Mouse (Mus musculus): ENCODE measurements around the gene Tpst2. TPM values are rescaled to one million over a fixed set of nuclear protein-coding genes. Genes with fewer than 3 reads are reported as not detected.
"Not testable (repeated sequence)": the region's sequence is repeated elsewhere in the genome, so short reads cannot be mapped to it uniquely, and the experiment has no call there.

Gene Tpst2
- polyA plus RNA-seq, 1 experiment from 2014 or later = 34.5 TPM

DNA sequence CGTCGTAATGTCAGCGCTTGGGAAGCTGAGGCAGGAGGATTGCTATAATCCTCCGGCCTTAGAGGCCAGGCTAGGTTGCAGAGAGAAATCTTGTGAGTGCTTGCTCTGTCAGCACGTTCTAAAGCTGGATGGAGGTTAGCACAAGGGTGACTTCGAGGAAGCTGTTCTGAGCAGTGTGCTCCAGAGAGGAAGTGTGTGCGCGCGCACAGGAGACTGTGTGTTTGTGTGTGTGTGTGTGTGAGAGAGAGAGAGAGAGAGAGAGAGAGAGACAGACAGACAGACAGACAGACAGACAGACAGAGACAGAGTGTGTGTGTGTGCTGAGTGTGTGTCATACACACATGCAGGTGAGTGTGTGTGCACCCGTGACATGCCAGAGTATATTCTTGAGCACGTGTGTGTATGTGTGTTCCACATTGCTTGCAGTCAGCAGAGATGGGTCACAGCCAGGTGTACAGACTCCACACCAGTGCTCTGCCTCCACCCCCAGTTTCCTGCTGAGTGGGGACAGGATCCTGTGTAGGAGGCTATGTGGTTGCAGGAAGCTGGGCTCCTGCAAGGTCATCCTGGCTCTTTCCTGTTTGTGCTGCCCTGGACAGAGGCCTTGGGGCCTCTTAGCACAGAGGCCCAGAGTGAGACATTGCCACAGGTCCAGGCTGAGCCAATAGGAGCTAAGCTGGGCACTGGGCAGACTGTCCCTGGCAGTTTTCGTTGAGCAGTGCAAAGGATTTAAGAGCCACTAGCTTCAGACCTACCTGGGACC is 21.9 kb downstream of the Tpst2 start:
- WGBS (ENCODE audit: insufficient replicate concordance) = 49% methylated on average over 12 of the region's 12 CpGs
- Histone ChIP-seq H3K4me3 (replicated peaks) (no peak overlapping the region), H3K36me3 (replicated peaks) (peaks cover 4% of the 10 kb centered on the region; the same call in 1 of the 2 replicates), H3K9ac (no peak overlapping the region), H3K27me3 (no peaks in the 10 kb centered on the region), H3K4me2 (no peak overlapping the region), H3K4me1 (replicated peaks) (peaks cover 97% of the 10 kb centered on the region), H3K9me3 (replicated peaks) (no peaks in the 10 kb centered on the region), H3K27ac (replicated peaks) (peak overlapping the region; percentile 73)
- ATAC-seq (ENCODE audit: insufficient read depth) = 0 out of 2 replicates have a peak, but pooled peaks have one; percentile 19

DNA sequence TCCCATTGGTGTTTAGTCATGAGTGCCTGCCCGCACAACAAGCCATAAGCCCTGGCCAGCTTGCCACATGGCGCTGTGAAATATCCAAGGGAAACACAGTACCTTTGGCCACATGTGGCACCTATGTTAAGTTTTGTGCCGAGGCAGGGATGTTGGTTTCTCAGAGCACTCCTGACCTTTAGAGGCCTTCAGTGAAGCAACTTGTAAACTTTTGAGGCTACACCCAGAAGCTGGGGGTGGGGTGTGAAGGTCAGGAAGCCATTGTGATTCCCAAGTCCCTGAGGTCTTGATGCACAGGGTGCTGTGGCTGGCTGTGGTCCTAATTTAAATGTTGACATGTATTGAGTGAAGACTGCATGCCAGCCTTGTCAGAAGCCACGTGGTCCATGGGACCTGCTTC is 22.9 kb downstream of the Tpst2 start:
- ATAC-seq (ENCODE audit: insufficient read depth) = no peak
- Histone ChIP-seq H3K9ac (no peak overlapping the region), H3K4me1 (replicated peaks) (peaks cover 87% of the 10 kb centered on the region), H3K4me3 (replicated peaks) (no peak overlapping the region), H3K9me3 (replicated peaks) (no peaks in the 10 kb centered on the region), H3K27ac (replicated peaks) (peak overlapping the region; percentile 73; the same call in 1 of the 2 replicates), H3K36me3 (replicated peaks) (peaks cover 6% of the 10 kb centered on the region), H3K4me2 (no peak overlapping the region), H3K27me3 (no peaks in the 10 kb centered on the region)
- WGBS (ENCODE audit: insufficient replicate concordance) = 69% methylated on average over 4 of the region's 4 CpGs

DNA sequence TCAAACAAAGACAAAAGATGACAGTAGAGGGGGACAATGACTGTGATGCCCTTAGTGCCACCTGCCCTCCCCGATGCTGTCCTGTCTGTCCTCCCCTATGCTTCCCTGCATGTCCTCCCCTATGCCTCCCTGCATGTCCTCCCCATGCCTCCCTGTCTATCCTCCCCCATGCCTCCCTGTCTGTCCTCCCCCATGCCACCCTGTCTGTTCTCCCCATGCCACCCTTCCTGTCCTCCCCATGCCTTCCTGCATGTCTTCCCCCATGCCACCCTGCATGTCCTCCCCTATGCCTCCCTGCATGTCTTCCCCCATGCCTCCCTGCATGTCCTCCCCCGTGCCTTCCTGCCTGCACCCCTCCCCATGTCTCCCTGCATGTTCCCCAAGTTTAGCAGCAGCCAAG is 23.6 kb downstream of the Tpst2 start:
- Histone ChIP-seq H3K4me3 (replicated peaks) (no peak overlapping the region), H3K4me2 (no peak overlapping the region), H3K36me3 (replicated peaks) (peaks cover 13% of the 10 kb centered on the region), H3K9ac (no peak overlapping the region), H3K9me3 (replicated peaks) (no peaks in the 10 kb centered on the region), H3K27me3 (no peaks in the 10 kb centered on the region), H3K27ac (replicated peaks) (0 out of 2 replicates have a peak overlapping the region, but pooled peaks have one; percentile 72), H3K4me1 (replicated peaks) (peaks cover 80% of the 10 kb centered on the region)
- no peak for ATAC-seq (ENCODE audit: insufficient read depth)
- WGBS (ENCODE audit: insufficient replicate concordance) = 59% methylated on average over 2 of the region's 2 CpGs

GRCm38 (mm10) chr5:112300721-112301308 is 24.3 kb downstream of the Tpst2 start:
- Histone ChIP-seq H3K27me3 (no peaks in the 10 kb centered on the region), H3K9me3 (replicated peaks) (no peaks in the 10 kb centered on the region), H3K4me2 (no peak overlapping the region), H3K27ac (replicated peaks) (peak overlapping the region; percentile 72), H3K9ac (no peak overlapping the region; the same call in 1 of the 2 replicates), H3K4me1 (replicated peaks) (peaks cover 73% of the 10 kb centered on the region), H3K36me3 (replicated peaks) (peaks cover 19% of the 10 kb centered on the region), H3K4me3 (replicated peaks) (no peak overlapping the region)
- no peak for ATAC-seq (ENCODE audit: insufficient read depth)
- WGBS (ENCODE audit: insufficient replicate concordance) = 68% methylated on average over 6 of the region's 6 CpGs

DNA sequence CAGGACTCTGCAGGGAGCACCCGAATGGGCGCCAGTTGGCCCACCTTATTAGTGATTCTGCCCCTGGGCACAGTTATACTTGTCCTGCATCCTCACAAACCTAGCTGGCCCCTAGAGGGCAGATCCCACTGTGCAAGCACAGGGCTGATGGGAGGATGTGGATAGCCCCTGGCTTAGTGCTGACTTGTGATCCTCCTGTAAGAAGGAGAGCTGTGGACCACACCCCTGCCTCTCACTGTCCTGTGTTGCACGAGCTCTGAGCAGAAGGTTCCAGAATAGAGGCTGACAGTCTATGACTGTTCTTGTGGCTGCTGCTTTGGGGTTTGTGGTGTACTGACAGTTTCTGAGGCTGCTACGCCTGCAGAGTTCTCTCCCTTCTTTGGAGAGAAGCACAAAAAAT is 25.2 kb downstream of the Tpst2 start:
- Histone ChIP-seq H3K9ac (no peak overlapping the region), H3K36me3 (replicated peaks) (peaks cover 28% of the 10 kb centered on the region), H3K4me1 (replicated peaks) (peaks cover 64% of the 10 kb centered on the region), H3K27me3 (no peaks in the 10 kb centered on the region), H3K4me2 (no peak overlapping the region), H3K9me3 (replicated peaks) (no peaks in the 10 kb centered on the region), H3K4me3 (replicated peaks) (no peak overlapping the region), H3K27ac (replicated peaks) (peak overlapping the region; percentile 72)
- ATAC-seq (ENCODE audit: insufficient read depth) = no peak
- 60% methylated on average over 4 of the region's 4 CpGs for WGBS (ENCODE audit: insufficient replicate concordance)

DNA sequence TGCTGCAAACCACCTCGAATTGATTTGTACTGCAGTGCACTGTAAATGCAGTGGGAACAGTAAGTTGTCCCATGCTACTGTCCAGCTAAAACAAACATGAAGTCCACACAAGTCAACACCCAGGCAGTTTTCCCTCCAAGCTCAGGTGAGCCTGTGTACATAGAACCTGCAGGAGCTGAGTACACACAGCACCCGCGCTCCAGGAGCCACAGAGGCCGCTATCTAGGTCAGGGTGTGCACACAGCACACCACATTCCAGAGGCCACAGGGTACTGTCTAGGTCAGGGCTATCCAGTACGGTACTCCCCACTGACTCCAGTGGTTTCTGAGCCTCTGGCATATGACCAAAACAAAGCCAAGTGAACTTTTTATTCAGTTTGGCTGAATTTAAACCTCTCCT is 25.8 kb downstream of the Tpst2 start:
- 68% methylated on average over 5 of the region's 5 CpGs for WGBS (ENCODE audit: insufficient replicate concordance)
- H3K4me2 ChIP-seq = no peak overlapping the region
- peak overlapping the region; percentile 82 for H3K27ac ChIP-seq (replicated peaks)
- H3K36me3 ChIP-seq (replicated peaks) = peaks cover 34% of the 10 kb centered on the region
- H3K4me1 ChIP-seq (replicated peaks) = peaks cover 58% of the 10 kb centered on the region
- no peak overlapping the region for H3K9ac ChIP-seq
- ATAC-seq (ENCODE audit: insufficient read depth) = peak; percentile 89
- H3K9me3 ChIP-seq (replicated peaks) = no peaks in the 10 kb centered on the region
- no peaks in the 10 kb centered on the region for H3K27me3 ChIP-seq
- no peak overlapping the region for H3K4me3 ChIP-seq (replicated peaks)

- Histone ChIP-seq H3K4me3 (replicated peaks) (no peak overlapping the region), H3K9ac (no peak overlapping the region), H3K9me3 (replicated peaks) (no peaks in the 10 kb centered on the region), H3K36me3 (replicated peaks) (peaks cover 62% of the 10 kb centered on the region), H3K4me2 (no peak overlapping the region), H3K4me1 (replicated peaks) (peaks cover 24% of the 10 kb centered on the region), H3K27me3 (no peaks in the 10 kb centered on the region), H3K27ac (replicated peaks) (no peak overlapping the region)
- no peak for ATAC-seq (ENCODE audit: insufficient read depth)
- 77% methylated on average over 5 of the region's 5 CpGs for WGBS (ENCODE audit: insufficient replicate concordance)
Observed at GRCm38 (mm10) chr5:112305842-112306241, 29.4 kb downstream of the Tpst2 start.

DNA sequence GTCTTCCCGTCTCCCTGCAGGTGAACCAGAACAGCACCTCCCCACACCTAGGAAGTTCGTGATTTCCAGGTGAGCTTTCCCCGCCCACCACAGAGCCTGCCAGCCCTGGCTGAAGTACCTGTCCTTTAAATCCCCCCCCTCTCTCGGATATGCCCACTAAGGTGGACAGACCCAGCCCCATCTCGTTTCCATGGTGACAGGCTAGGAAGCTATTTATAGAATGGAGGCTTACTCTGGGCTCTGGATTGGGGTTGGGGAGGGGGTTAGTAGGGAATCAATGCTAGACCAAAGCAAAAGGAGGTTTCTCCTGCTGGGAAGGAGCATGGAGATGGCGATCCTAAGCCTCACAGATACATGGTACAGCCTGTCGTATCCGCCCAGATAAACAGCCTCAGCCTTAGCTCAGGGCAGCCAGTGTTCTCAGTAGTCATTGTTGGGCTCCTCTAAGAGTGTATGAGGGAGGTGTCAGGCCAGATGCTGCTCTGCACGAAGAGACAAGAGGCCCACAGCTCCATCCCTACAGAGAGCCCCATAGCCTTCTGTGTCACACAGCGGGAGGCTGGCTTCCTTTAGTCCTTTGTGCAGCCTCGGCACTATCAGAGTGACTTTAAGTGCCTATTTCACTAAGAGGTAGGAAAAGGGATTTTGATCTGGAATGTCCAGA is 36.9 kb downstream of the Tpst2 start:
- H3K27ac ChIP-seq (replicated peaks) = no peak overlapping the region

GRCm38 (mm10) chr5:112316468-112316867 is 40.0 kb downstream of the Tpst2 start:
- no peak overlapping the region for H3K9ac ChIP-seq
- H3K9me3 ChIP-seq (replicated peaks) = no peaks in the 10 kb centered on the region
- ATAC-seq (ENCODE audit: insufficient read depth) = no peak
- peaks cover 16% of the 10 kb centered on the region for H3K4me1 ChIP-seq (replicated peaks)
- H3K36me3 ChIP-seq (replicated peaks) = peaks cover 38% of the 10 kb centered on the region
- WGBS (ENCODE audit: insufficient replicate concordance) = 75% methylated on average over 5 of the region's 5 CpGs
- H3K27me3 ChIP-seq = no peaks in the 10 kb centered on the region
- H3K27ac ChIP-seq (replicated peaks) = no peak overlapping the region
- no peak overlapping the region for H3K4me2 ChIP-seq
- no peak overlapping the region for H3K4me3 ChIP-seq (replicated peaks)

More for the DNA sequence above, 36.9 kb downstream of the Tpst2 start:
- Histone ChIP-seq H3K4me2 (no peak overlapping the region), H3K4me1 (replicated peaks) (peaks cover 6% of the 10 kb centered on the region; the same call in 1 of the 2 replicates), H3K36me3 (replicated peaks) (peaks cover 62% of the 10 kb centered on the region), H3K9me3 (replicated peaks) (no peaks in the 10 kb centered on the region), H3K4me3 (replicated peaks) (no peak overlapping the region), H3K9ac (no peak overlapping the region), H3K27me3 (no peaks in the 10 kb centered on the region)
- WGBS (ENCODE audit: insufficient replicate concordance) = 76% methylated on average over 11 of the region's 11 CpGs
- no peak for ATAC-seq (ENCODE audit: insufficient read depth)

DNA sequence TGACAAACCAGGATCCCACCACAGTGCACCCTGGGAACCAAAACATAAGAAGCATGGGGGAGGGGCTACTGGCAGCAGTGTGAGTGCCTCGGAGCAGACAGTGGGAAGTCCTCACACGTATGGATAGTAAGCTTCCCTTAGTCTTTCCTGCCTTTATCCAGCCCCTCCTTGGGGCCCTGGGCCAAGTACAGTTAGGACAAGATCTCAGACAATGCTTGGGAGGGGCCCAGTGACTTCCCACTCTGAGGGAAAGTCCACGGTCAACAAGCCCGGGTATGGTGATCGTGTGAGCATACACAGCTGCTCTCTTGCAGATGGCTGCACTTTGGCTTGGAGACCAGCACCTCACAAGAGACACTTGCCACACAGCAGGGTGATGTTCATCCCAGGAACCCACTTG is 40.8 kb downstream of the Tpst2 start:
- H3K9ac ChIP-seq = no peak overlapping the region
- peaks cover 30% of the 10 kb centered on the region for H3K36me3 ChIP-seq (replicated peaks)
- WGBS (ENCODE audit: insufficient replicate concordance) = 33% methylated on average over 5 of the region's 5 CpGs
- H3K27ac ChIP-seq (replicated peaks) = no peak overlapping the region
- ATAC-seq (ENCODE audit: insufficient read depth) = no peak
- no peak overlapping the region for H3K4me2 ChIP-seq
- no peaks in the 10 kb centered on the region for H3K9me3 ChIP-seq (replicated peaks)
- no peaks in the 10 kb centered on the region for H3K27me3 ChIP-seq
- H3K4me3 ChIP-seq (replicated peaks) = no peak overlapping the region
- peaks cover 16% of the 10 kb centered on the region for H3K4me1 ChIP-seq (replicated peaks)

DNA sequence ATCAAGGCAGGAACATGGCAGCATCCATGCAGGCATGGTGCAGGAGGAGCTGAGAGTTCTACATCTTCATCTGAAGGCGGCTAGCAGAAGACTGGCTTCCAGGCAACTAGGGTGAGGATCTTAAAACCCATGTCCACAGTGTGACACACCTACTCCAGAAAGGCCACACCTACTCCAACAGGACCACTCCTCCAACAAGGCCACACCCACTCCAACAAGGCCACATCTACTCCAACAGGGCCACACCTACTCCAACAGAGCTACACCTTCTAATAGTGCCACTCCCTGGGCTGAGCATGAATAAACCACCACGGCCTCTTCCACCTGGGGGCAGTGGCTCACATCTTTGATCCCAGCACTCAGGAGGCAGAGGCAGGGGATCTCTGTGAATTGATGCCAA is 42.9 kb downstream of the Tpst2 start:
- H3K9me3 ChIP-seq (replicated peaks); H3K27me3 ChIP-seq; H3K36me3 ChIP-seq (replicated peaks); H3K27ac ChIP-seq (replicated peaks); H3K9ac ChIP-seq; H3K4me3 ChIP-seq (replicated peaks); H3K4me2 ChIP-seq: not testable (repeated sequence)
- ATAC-seq (ENCODE audit: insufficient read depth) = peak; percentile 69
- H3K4me1 ChIP-seq (replicated peaks) = peaks cover 21% of the 10 kb centered on the region
- 39% methylated on average over 2 of the region's 2 CpGs for WGBS (ENCODE audit: insufficient replicate concordance)

Measured in liver, embryonic 15.5 days (tissue).